Mouse (Mus musculus) bone marrow macrophage, adult 2 months (primary cell): ENCODE measurements around the gene Enkur.

Source experiments
- CTCF ChIP-seq: IDR thresholded peaks from 2 replicates; pipeline ENCODE4 v1.5.1; 2012; ENCODE audit warnings: low read depth, mild to moderate bottlenecking, low read length, moderate library complexity
- POLR2A ChIP-seq: IDR thresholded peaks from 2 replicates; pipeline ENCODE4 v1.6.1; 2012; ENCODE audit warnings: mild to moderate bottlenecking, low read depth, low read length, borderline replicate concordance

DNA sequence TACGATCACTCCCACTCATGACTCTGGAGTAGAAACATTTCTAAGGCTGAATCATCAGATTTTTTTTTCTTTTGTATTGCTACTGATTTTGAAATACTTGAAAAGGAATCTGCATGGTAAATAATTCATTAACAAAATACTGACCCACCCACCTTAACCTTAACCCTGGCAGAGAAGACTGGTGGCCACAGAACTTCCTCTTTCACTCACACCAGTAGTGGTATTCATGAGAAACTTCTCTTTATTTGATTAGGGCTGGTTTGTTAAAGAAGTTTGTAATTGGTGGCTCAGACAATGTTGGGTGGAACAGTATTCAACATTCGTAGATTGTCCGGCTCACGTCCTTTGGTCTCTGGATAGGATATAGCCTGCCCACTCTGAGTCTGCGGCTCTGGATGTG, 26.0 kb downstream of the Enkur start:
- no peak for TF ChIP-seq CTCF
- no peak for TF ChIP-seq POLR2A
